Mouse (Mus musculus) mouse trophoblast stem cell (cell line): ENCODE results near the gene Selenom.

ENCODE experiments used
- in situ Hi-C, 2 experiments: fragments of 300-500 bp; cut with MseI, MboI; formaldehyde crosslinking; loops; 2 replicates in 1 of 2; 3 replicates in 1 of 2; pipeline ENCODE4 v1.15.1; 2025

Selenom gene

DNA sequence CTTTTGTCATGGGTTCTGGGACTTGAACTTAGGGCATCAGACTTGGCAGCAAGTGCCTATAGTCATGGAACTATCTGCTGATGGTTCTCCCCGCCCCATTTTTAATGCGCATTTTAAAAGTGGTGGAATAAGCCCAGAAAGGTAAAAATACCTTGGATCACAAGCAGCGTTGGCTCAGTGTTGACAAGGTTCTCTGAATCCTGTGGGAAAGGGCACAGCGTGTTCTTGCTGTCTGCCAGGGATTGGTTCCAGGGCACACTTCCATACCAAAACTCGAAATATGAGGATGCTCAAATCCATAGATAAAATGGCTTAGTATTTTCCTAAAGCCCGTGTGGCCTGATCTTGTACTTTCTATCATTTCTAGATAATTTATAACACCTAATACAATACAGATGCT, 1.2 kb upstream of the Selenom start:
- in situ Hi-C loops, result loop anchor here (5.0 kb wide), 1 partner anchor 36 kb away; no protein-coding TSS in a partner anchor

GRCm38 (mm10) chr11:3515216-3515615, 732 bp downstream of the Selenom start:
- in situ Hi-C loops, result no loop called here

GRCm38 (mm10) chr11:3515637-3516036, 1.2 kb downstream of the Selenom start:
- in situ Hi-C loops, result no loop called here

DNA sequence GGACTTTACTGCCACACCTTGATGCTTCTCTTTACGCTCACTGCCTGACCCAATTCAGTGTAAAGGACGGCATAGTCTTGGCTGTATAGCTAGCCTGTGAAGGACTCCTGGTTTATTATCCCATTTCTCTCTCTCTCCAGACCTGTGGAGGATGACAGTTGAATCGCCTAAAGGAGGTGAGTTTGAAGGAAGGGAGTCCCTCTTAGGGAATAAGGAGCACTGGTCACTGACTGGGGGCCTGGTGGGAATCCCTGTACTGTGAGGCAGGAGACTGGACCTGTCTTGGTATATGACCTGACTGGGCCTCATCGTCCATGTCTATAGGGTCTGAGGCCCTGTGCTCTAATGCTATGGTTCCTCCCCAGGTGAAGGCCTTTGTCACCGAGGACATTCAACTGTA, 1.6 kb downstream of the Selenom start:
- in situ Hi-C loops, result no loop called here

DNA sequence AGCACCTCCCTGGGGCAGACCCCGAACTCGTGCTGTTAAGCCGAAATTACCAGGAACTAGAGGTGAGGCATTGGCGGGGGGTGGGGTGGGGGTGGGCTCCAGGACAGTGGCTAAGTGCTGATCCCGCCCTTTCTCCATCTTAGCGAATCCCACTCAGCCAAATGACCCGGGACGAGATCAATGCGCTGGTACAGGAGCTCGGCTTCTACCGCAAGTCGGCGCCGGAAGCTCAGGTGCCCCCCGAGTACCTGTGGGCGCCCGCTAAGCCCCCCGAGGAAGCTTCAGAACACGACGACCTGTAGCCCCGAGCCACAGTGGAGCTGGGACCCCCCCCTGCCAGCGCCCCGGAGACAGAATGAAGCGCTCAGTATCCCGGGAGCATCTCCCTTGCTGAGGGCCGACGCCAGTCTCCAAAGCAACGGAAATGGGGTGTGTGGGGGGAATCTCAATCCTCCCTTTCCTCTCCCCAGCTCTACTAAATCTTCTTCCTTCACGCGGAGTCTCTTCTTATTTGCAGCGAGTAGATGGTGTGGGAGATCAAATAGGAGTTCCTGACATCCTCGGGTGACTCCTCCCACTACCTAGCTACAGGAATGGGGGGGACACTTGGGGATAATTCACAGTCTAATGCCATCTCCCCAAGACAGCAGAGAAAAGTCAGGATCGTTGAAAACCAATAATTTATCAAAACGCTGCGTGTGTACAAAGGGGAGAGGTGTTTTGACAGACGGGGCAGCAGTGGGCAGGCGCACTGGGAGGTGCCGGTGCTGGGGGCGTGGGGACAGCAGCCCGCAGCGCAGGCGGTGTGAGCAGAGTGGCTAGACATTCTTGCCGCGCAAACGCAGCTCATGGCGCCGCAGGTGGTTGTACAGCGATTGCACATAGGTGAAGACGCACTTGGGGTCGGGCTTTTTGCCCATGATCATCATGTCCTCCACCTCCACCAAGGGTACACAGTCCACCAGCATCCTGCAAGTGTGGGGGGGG, 2.7 kb downstream of the Selenom start:
- in situ Hi-C loops, result no loop called here

- in situ Hi-C loops, result no loop called here
Measured at GRCm38 (mm10) chr11:3517846-3518732, 3.6 kb downstream of the Selenom start.

DNA sequence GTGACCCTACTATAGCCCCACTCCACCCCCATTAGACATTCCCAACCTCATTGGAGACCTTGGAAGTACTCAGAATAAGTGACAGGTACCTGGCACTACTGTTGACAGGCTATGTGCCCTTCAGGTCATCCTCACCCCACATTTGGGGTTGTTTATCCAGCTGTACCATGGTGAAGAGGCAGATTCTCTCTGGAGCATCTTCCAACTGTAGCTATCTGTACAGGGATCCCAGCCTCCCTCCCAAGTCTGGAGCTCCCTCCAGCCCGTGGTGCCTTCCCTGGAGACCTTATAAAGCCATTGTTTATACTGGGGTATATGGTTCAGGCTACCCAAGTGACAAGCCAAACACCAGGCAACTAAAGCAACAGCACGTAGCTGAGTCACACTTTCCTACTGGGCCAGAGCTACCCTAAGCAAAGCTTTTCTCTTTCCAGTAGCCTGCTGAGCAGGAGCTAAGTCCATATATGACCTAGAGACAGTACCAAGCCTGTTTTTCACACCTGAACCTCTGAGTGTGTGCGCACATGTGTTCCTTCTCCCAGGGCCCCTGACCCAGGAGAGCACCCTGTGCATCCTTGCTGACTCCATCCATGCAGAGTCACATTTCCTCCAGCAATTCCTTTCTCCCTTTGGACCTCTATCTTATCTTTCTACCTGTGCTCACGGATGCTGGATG, 4.7 kb downstream of the Selenom start:
- in situ Hi-C loops, result no loop called here

- in situ Hi-C loops, result no loop called here
Measured at GRCm38 (mm10) chr11:3519756-3520398, 5.4 kb downstream of the Selenom start.

GRCm38 (mm10) chr11:3520919-3521318, 6.4 kb downstream of the Selenom start:
- in situ Hi-C loops, result no loop called here

GRCm38 (mm10) chr11:3521339-3522224, 7.1 kb downstream of the Selenom start:
- in situ Hi-C loops, result no loop called here

DNA sequence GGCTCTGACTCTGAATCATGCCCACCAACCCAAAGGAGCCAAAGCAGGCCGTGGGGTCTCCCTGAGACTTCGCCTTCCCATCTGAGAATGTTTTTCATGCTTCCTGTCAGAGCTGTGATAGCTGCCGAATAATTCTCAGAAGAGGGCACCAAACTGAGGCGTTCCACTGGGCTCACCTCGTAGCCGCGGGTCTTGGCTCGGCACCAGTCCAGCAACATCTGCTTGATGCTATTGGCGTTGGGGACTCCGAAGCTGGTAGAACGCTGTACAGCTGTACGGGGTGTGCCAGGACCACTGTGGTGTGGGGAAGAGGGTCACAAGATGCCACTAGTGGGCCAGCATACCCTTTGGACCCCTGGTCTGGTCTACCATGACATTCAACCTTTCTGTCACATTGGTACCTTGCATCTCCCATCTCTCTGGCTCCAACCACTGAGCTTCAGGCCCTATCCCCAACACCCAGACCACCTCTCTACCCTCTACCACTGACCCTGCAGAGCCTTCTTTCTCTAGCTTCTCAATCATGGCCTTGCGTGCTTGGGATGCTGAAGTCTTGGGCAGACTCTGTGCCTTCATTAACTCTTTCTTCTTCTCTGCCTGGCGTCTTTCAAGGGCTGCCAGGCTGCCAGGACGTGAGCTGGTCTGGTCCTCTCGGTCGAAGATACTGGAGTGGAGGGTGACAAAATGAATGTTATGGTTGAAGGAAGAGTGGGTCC, 8.0 kb downstream of the Selenom start:
- in situ Hi-C loops, result no loop called here

GRCm38 (mm10) chr11:3523840-3524582, 9.5 kb downstream of the Selenom start:
- in situ Hi-C loops, result no loop called here

GRCm38 (mm10) chr11:3525560-3525959, 11.1 kb downstream of the Selenom start:
- in situ Hi-C loops, result no loop called here

DNA sequence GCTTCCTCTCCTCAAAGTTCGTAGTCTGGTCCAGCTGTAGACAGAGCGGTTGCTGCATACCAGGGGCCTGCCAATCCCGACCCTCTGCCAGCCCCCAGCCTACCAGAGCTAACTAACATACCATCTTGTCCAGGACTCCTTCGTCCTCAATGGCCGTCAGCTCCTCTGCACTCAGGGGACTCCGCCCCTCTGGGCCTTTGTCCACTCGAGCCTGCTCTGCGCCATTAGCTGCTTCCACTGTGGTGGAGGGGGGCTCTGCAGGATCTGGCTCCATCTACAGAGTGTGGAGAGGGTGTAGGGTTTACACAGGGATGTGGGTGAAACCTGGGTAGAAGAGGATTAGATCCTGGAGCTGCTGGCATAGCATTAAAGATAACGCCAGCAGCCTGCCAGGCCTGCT, 11.7 kb downstream of the Selenom start:
- in situ Hi-C loops, result no loop called here

- in situ Hi-C loops, result no loop called here
Measured at GRCm38 (mm10) chr11:3526979-3527738, 12.7 kb downstream of the Selenom start.

- in situ Hi-C loops, result no loop called here
Measured at GRCm38 (mm10) chr11:3527766-3528165, 13.3 kb downstream of the Selenom start.

DNA sequence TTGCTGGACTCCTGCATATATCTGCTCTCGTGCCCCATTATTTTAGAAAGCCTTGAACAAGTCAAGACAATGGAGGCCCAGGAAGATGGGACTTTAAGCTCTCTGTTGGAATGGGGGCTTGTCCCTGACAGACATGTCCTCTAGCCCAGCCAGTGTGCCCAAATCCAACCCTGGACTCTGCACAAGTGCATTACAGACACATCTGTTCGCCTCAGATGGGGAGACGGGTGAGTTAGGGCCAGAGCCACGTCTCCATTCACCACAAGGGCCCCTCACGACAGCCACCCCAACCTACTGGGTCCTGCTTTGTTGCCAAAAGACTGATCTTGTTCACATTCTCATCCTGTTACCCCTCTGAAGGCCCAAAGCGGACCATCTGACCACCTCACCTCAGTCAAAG, 13.7 kb downstream of the Selenom start:
- in situ Hi-C loops, result no loop called here
